Mouse (Mus musculus): Measurements from ENCODE around the gene Slc41a2.
"Not testable (repeated sequence)": the region's sequence is repeated elsewhere in the genome, so short reads cannot be mapped to it uniquely, and the experiment has no call there.

Gene Slc41a2

DNA sequence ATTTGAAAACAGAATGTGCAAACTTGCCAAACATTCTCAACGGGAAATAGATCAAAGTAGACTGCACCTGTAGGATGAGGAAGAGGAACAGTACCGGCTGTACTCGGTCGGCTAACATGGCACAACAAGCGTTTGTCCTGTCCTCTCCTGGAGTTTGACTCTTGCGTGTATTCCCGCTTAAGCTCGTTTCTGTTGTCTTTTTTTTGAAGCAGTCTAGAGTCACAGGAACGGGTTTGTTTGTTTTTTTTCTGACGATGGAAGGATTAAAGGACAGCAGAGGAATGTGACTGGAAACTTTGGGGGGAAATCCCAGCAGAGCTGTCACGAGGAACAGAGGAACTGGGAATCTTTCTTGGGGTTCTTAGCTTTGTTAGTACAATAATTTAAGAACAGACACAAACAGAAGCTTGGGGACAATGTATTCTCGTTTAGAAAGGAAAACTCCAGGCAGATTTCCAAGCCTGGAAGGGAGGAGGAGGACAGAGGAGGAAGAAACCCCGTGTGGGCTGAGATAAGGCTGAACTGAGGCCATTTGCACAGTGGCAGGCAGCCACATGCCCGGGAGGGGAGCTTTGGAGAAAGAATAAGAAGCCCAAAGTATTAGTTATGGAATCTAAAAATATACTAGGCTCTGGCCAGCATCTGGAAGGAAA, 16.1 kb upstream of the Slc41a2 start:
- DNase-seq (ENCODE audit: low spot score in 2 of 2), result no peak

DNA sequence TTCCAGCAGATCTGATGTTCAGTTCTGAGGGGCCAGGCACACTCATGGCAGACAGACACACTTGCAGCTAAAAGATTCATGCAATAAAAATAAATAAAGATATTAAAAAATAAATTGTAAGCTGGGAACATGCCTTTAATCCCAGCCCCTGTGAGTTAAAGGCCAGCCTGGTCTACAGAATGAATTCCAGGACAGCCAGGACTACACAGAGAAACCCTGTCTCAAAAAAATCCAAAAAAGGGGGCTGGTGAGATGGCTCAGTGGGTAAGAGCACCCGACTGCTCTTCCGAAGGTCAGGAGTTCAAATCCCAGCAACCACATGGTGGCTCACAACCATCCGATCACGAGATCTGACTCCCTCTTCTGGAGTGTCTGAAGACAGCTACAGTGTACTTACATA, 14.1 kb upstream of the Slc41a2 start:
- DNase-seq (ENCODE audit: low spot score in 2 of 2), result not testable (repeated sequence)

- DNase-seq (ENCODE audit: low spot score in 2 of 2), result no peak
Observed at GRCm38 (mm10) chr10:83350689-83351088, 13.0 kb upstream of the Slc41a2 start.

DNA sequence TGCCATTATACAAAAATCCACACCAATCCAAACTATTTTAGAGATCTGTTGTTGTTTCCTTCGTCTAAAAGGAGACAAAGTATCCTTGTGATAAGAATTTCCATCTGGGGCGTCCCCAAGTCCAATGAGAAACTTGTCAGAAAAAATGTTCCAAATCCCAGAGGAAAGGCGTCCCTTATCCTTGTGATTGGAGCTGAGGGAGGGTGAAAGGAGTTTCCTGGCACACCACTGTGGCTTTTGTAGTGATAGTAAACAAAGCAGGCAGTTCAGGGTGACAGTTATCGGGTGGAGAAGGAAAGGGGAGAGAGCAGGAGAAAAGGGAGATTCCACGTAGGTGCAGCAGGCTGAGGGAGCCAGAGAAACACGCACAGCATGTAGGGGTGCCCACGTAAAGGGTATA, 9.8 kb upstream of the Slc41a2 start:
- DNase-seq (ENCODE audit: low spot score in 2 of 2), result no peak

DNA sequence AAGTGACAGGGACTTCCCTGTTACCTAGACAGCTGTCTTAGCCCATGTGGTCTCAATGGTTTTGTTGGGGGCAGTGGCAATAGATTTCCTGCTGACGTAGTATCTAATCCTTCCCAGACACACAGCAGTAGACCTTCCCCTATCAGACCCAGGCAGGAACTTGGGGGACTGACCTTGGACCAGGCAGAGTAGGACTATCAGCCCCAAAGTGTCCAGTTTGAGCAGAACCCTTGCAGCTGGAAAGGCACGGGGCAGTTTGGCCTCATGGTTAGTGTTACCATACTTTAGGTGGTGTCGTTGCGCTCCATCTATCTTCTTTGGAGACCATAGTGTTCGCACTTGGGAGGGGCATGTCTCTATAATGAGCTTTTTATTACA, 8.7 kb upstream of the Slc41a2 start:
- DNase-seq (ENCODE audit: low spot score in 2 of 2), result no peak

- no peak for DNase-seq (ENCODE audit: low spot score in 2 of 2)
Observed at GRCm38 (mm10) chr10:83345693-83346358, 8.1 kb upstream of the Slc41a2 start.

- DNase-seq (ENCODE audit: low spot score in 2 of 2), result no peak
Observed at GRCm38 (mm10) chr10:83343828-83344685, 6.4 kb upstream of the Slc41a2 start.

DNA sequence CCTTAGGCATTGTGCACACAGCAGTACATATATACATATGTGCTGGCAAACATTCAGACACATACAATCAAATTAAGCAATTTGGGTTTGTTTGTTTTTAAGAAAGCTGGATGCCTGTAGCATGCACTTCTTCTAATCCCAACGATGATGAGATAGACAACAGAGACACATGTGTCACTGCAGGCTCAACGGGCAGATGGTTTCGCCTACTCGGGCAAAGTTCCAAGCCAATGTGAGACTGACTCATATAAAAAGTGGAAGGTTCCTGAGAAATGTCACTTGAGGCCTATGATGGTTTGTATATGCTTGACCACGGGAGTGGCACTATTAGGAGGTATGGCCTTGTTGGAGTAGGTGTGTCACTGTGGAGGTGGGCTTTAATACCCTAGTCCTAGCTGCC, 5.5 kb upstream of the Slc41a2 start:
- DNase-seq (ENCODE audit: low spot score in 2 of 2), result no peak

DNA sequence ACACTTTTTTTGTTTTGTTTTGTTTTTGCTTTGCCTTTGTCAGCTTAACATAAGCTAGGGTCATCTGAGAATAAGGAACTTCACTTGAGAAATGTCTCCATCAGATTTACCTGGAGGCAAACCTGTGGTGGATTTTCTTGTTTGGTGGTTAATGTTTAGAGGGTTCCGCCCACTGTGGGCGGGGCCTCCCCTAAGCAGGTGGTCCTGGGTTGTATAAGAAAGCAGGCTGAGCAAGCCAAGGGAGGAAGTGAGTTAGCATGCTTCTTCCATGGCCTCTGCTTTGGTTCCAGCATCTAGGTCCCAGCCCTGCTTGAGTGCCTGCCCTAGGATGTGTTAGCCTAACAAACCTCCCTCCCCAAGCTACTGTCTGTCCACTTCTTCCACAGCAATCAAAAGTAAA, 3.5 kb upstream of the Slc41a2 start:
- no peak for DNase-seq (ENCODE audit: low spot score in 2 of 2)

GRCm38 (mm10) chr10:83337971-83338598, 403 bp upstream of the Slc41a2 start:
- no peak for DNase-seq (ENCODE audit: low spot score in 2 of 2)

DNA sequence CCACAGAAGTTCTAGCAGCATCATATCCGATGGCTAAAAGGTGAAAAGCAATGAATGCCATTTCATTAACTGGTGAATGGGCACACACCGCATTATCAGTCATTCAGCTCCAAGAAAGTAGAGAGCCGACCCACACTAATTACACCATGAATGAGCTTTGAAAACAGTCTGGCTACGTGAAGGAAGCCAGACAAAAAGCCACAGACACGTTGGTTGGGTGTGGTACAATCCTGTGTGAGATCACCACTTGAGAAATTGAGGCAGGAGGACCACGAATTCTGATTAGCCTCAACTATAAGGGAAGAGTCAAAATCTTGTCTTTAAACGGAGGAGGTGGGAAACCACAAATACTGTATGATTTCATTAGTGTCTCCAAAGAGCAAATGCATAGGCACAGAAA, 1.3 kb downstream of the Slc41a2 start:
- DNase-seq (ENCODE audit: low spot score in 2 of 2), result no peak

DNA sequence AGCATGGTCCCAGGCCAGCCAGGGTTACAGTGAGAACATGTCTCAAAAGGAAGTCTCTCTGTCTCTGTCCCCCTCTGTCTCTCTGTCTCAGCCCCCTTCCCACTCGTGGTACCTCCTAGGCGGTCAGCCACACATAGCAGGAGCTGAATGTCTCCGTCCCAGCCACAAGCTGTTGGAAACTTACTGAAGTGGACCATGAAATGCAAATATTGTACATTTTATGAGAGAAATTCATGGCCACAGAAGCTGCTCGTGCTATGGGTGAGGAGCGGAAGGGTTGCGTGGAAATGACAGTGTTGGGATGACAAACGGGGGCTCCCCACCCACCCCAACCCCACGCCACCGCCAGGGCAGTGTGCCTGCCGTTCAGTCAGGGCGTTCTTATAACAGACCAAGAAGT, 5.1 kb downstream of the Slc41a2 start:
- DNase-seq (ENCODE audit: low spot score in 2 of 2), result no peak

- DNase-seq (ENCODE audit: low spot score in 2 of 2), result no peak
Observed at GRCm38 (mm10) chr10:83331811-83332210, 5.9 kb downstream of the Slc41a2 start.

- DNase-seq (ENCODE audit: low spot score in 2 of 2), result no peak
Observed at GRCm38 (mm10) chr10:83330336-83330735, 7.3 kb downstream of the Slc41a2 start.

DNA sequence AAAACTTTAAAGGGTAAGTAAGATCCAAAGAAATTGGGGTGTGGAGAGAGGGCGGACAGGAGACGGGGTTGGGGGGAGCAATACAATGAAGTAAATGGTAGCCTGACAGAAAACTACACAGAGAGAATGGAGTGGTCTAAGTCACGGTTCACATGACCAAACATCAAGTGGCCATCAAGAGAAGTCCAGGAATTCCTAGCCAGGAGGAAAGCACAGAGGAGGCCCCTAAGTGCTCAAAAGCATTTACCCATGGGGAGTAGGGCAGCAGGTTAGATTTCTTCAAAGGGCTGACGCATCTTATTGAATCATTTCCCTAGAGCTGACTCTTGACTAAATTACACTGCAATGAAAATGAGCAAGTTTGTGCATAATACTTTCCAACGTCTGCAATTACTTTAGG, 8.9 kb downstream of the Slc41a2 start:
- DNase-seq (ENCODE audit: low spot score in 2 of 2), result no peak

DNA sequence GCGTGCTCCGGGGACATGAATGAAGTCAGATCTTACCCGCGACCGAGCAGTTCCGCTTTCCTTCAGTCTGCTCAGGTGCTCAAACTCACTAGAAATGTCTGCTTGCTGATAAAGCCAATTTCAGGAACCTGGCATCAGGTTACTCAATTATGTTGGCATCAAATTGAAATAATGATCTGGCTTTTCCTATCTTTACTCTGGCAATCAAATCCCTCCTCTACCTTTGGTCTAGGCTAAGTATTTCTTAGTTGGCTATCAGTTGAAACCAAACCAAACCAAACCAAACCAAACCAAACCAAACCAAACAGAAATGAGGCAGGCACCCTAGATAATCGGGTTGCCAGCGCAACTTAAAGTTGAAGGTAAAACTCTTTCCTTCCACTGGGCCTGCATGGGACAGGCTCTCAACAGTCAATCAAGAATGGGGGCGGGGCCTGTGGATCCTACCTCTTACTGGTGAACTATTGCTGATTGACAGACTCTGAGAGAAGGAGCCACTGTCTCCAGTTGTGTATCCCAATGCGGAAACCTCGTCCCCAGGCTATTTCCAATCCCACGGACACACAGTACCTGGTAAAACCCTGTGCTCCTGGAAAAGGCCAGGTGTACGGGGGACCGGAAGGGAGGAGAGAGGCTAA, 10.9 kb downstream of the Slc41a2 start:
- no peak for DNase-seq (ENCODE audit: low spot score in 2 of 2)

GRCm38 (mm10) chr10:83325903-83326302, 11.8 kb downstream of the Slc41a2 start:
- no peak for DNase-seq (ENCODE audit: low spot score in 2 of 2)

GRCm38 (mm10) chr10:83324871-83325270, 12.8 kb downstream of the Slc41a2 start:
- DNase-seq (ENCODE audit: low spot score in 2 of 2), result no peak

- DNase-seq (ENCODE audit: low spot score in 2 of 2), result no peak
Observed at GRCm38 (mm10) chr10:83322551-83323100, 15.1 kb downstream of the Slc41a2 start.

DNA sequence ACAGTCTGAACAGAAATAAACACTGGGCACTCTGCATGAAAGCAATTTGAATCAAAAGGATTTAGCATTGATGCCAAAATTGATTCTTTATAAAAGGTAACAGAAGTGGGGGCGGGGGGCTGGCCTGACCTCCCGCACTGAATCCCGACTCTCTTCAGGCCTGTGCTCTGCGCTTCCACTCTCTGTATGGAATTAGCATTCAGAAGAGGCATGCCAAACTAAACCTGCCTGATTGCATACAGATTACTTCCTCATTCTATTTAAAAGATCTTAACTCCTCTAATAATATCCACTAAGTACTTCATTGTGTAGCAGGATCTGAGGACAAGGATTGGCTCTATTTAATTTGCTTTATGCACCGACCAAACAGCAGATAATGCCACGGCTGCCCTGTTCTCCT, 16.2 kb downstream of the Slc41a2 start:
- no peak for DNase-seq (ENCODE audit: low spot score in 2 of 2)

- DNase-seq (ENCODE audit: low spot score in 2 of 2), result no peak
Observed at GRCm38 (mm10) chr10:83320870-83321269, 16.8 kb downstream of the Slc41a2 start.

DNA sequence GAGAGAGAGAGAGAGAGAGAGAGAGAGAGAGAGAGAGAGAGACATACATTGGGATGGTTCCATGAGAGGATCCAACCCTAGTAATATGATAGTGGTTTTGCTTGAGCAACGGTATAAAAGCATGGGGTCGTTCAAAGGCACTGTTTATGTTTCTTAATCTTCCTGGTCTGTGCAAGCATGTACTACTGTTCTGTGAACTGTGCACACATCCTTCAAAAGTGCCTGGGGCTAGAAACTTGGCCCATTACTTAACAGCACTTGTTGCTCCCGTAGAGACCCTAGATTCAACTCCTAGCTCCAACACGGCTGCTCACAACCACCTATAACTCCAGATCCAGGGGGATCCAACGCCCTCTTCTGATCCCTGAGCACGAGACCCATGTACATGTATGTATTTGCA, 17.3 kb downstream of the Slc41a2 start:
- DNase-seq (ENCODE audit: low spot score in 2 of 2), result no peak

All from frontal cortex, postnatal 14 days (tissue).